Mouse (Mus musculus): ENCODE data around the gene Btbd35f19. TPM values are rescaled to one million over a fixed set of nuclear protein-coding genes. Genes with fewer than 3 reads are reported as not detected.

The Btbd35f19 gene
- not detected in 2 replicates for polyA plus RNA-seq (2012; rRNA removed)

DNA sequence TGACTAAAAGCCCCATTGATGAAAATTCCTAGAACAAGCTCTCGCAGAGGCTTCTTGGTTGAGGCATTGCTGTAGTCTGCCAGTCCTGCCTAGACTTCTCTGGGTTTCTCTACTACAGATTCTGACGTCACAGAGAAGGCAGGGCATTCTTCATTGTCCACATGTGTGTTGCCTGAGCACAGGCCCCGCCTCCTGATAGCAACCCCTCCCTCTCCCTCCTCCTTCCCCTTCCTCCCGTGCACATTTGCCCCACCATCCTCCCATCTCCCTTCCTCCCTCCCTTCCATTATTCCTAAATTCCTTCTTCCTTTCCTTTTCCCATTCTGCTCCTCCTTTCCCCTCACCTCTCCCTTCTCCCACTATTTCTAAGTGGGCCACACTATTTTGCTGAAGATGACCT, at the start of gene Btbd35f19:
Gene Btbd35f19, minus strand, starts transcription at position 101 of the 400 bp plus-strand sequence.

DNA sequence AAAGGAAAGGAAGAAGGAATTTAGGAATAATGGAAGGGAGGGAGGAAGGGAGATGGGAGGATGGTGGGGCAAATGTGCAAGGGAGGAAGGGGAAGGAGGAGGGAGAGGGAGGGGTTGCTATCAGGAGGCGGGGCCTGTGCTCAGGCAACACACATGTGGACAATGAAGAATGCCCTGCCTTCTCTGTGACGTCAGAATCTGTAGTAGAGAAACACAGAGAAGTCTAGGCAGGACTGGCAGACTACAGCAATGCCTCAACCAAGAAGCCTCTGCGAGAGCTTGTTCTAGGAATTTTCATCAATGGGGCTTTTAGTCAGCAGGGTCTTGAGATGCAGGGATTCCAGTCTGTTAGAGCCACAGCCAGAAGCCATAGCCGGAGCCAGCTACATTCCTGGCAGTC, 47.6 kb downstream of the Btbd35f19 start, which contains the start of gene Btbd35f26:
Gene Btbd35f26, plus strand, starts transcription at position 301 of the 400 bp plus-strand sequence.

Other genes starting within 250 kb of the Btbd35f19 start
- not detected in 2 replicates for gene Spin2f, start 130.0 kb downstream of the Btbd35f19 start, polyA plus RNA-seq (2012; rRNA removed)
- gene Btbd35f26, start 47.5 kb downstream of the Btbd35f19 start, polyA plus RNA-seq (2012; rRNA removed) = not detected in 2 replicates
- not detected in 2 replicates for gene Gm21883, start 190.4 kb upstream of the Btbd35f19 start, polyA plus RNA-seq (2012; rRNA removed)
- gene Spin2e, start 235.0 kb upstream of the Btbd35f19 start, polyA plus RNA-seq (2012; rRNA removed) = not detected in 2 replicates

Measured in central nervous system, embryonic 14 days (tissue).